Comparison of ENCODE assay signal across 22 mouse cellular contexts in genomic region chr4:130022952-130023351, GRCm38 (mm10). TPM values are rescaled to one million over a fixed set of nuclear protein-coding genes. Genes with fewer than 3 reads are reported as not detected.
A peak's percentile ranks its signal among the peaks of the same experiment; 100 is the strongest.
DNase-seq lines count a peak whose midpoint lies in the region; ATAC-seq and TF ChIP-seq lines count a peak whose summit lies in the region.
"Had no signal": no experiment of that assay in that cellular context is flagged by ENCODE, and none has a peak within 500 bp of the region (broad histone marks: within the 10 kb centered on the region; RNA-seq: fewer than 3 reads in every experiment).

No protein-coding gene starts in this region.

- no peaks in the 10 kb centered on the region for H3K9me3 ChIP-seq in lung, postnatal 0 days (ENCODE audit: low read length)
- no peaks in the 10 kb centered on the region for H3K9me3 ChIP-seq in intestine, embryonic 16.5 days (ENCODE audit: control insufficient read depth, low read length)
- H3K9me3 ChIP-seq: embryonic facial prominence, embryonic 15.5 days; forebrain, embryonic 10.5 days; heart, embryonic 12.5 days; hindbrain, embryonic 10.5 days had no signal

- H3K27me3 ChIP-seq in lung, postnatal 0 days (replicated peaks; ENCODE audit: insufficient read depth, low read length): no peaks in the 10 kb centered on the region
- H3K27me3 ChIP-seq in intestine, embryonic 16.5 days (replicated peaks; ENCODE audit: control insufficient read depth, insufficient read depth, low read length): 0 out of 2 replicates have a peak, but pooled peaks cover 2% of the 10 kb centered on the region
- H3K27me3 ChIP-seq: embryonic facial prominence, embryonic 15.5 days had no signal

- peak; percentile 42 for DNase-seq in adrenal gland, adult 8-10 months
- no peak for DNase-seq in adrenal gland, postnatal 4 days (ENCODE audit: low spot score in 2 of 2)
- peak; percentile 7 for DNase-seq in lung, postnatal 36 days
- no peak for DNase-seq in lung, postnatal 0 days (ENCODE audit: low spot score)
- DNase-seq in urinary bladder, postnatal 36 days (ENCODE audit: low spot score in 2 of 2): no peak
- DNase-seq: cerebellum, adult 11 months; cerebellum, adult 8-10 months; cerebellum, postnatal 14 days; embryo, embryonic 11 days; gastrocnemius, adult 2 months; gastrocnemius, postnatal 25 days had no signal

- H3K36me3 ChIP-seq in lung, postnatal 0 days (ENCODE audit: insufficient read depth, low read length): no peaks in the 10 kb centered on the region
- H3K36me3 ChIP-seq in intestine, embryonic 16.5 days (ENCODE audit: control insufficient read depth, insufficient read depth, low read length): no peaks in the 10 kb centered on the region
- H3K36me3 ChIP-seq: embryonic facial prominence, embryonic 15.5 days; forebrain, embryonic 10.5 days; heart, embryonic 12.5 days; hindbrain, embryonic 10.5 days had no signal

- no peak overlapping the region for H3K4me2 ChIP-seq in lung, postnatal 0 days (replicated peaks; ENCODE audit: low read depth, low read length)
- H3K4me2 ChIP-seq in intestine, embryonic 16.5 days (ENCODE audit: low read depth, low read length): no peak overlapping the region
- H3K4me2 ChIP-seq: embryonic facial prominence, embryonic 15.5 days; heart, embryonic 12.5 days; hindbrain, embryonic 14.5 days had no signal

- H3K4me1 ChIP-seq in lung, postnatal 0 days (ENCODE audit: insufficient read depth, low read depth, low read length): no peaks in the 10 kb centered on the region
- no peaks in the 10 kb centered on the region for H3K4me1 ChIP-seq in intestine, embryonic 16.5 days (ENCODE audit: control insufficient read depth, insufficient read depth, low read length)
- H3K4me1 ChIP-seq: embryonic facial prominence, embryonic 15.5 days had no signal

- H3K27ac ChIP-seq in lung, postnatal 0 days (ENCODE audit: low read length): no peak overlapping the region
- no peak overlapping the region for H3K27ac ChIP-seq in intestine, embryonic 16.5 days (ENCODE audit: low read length)
- H3K27ac ChIP-seq: embryonic facial prominence, embryonic 15.5 days; forebrain, embryonic 10.5 days; gastrocnemius, adult 2 months; hindbrain, embryonic 14.5 days had no signal

- no peak for TF ChIP-seq EP300 in lung, postnatal 0 days (IDR thresholded peaks at IDR 0.05)

- no peak overlapping the region for H3K9ac ChIP-seq in lung, postnatal 0 days (replicated peaks; ENCODE audit: low read depth)
- no peak overlapping the region for H3K9ac ChIP-seq in intestine, embryonic 16.5 days (ENCODE audit: low read depth, low read length)
- H3K9ac ChIP-seq: embryonic facial prominence, embryonic 15.5 days; heart, embryonic 12.5 days; hindbrain, embryonic 14.5 days had no signal

- WGBS in lung, postnatal 0 days: 82% methylated on average over 8 of the region's 8 CpGs
- WGBS in intestine, embryonic 16.5 days: 76% methylated on average over 8 of the region's 8 CpGs

- H3K4me3 ChIP-seq in lung, postnatal 0 days (ENCODE audit: low read depth, low read length): no peak overlapping the region
- H3K4me3 ChIP-seq in intestine, embryonic 16.5 days (ENCODE audit: low read length): no peak overlapping the region
- H3K4me3 ChIP-seq: embryonic facial prominence, embryonic 15.5 days; erythroblast, embryonic 14.5 days; forebrain, embryonic 10.5 days; gastrocnemius, adult 2 months; heart, embryonic 12.5 days; hindbrain, embryonic 10.5 days had no signal

- no peak for ATAC-seq in lung, postnatal 0 days
- ATAC-seq in intestine, embryonic 16.5 days: peak; percentile 53
- no peak for ATAC-seq in activated CD4-positive, CD25-positive, alpha-beta regulatory T cell, adult 4 months
- ATAC-seq: forebrain, embryonic 14.5 days had no signal

- no peak for TF ChIP-seq CTCF in lung, postnatal 0 days (IDR thresholded peaks at IDR 0.05)

RNA-seq across cellular contexts. Expression of gene Col16a1, which starts 24.7 kb away (rescaled TPM):
- total RNA-seq in adrenal gland, adult 8-10 months (2022): 10 to 100 TPM in 3 of 4 experiments, 1 to 10 TPM in 1; 10.0 to 31.9 (median 19.9) TPM
- total RNA-seq in adrenal gland, postnatal 4 days (2021): 10 to 100 TPM; 62.1 to 69.1 TPM
- 26.2 and 30.1 TPM in 2 replicates for polyA plus RNA-seq in lung, postnatal 0 days (2015; fragmentation: Nextera tagmentation; extraction: Ambion mirVana)
- 36.3 and 45.1 TPM in 2 replicates for polyA plus RNA-seq in intestine, embryonic 16.5 days (2015; fragmentation: Nextera tagmentation; extraction: Ambion mirVana)
- not detected for polyA plus RNA-seq in activated CD4-positive, CD25-positive, alpha-beta regulatory T cell, adult 4 months (2017; shearing (Covaris generic))
- total RNA-seq: CH12.LX had no signal
- polyA plus RNA-seq: erythroblast, embryonic 14.5 days had no signal

RNA-seq across cellular contexts. Expression of gene Adgrb2, which starts 38.3 kb away (rescaled TPM):
- 10 to 100 TPM; 26.8 to 55.8 (median 42.2) TPM for total RNA-seq in adrenal gland, adult 8-10 months (2022)
- total RNA-seq in adrenal gland, postnatal 4 days (2021): 10 to 100 TPM; 41.2 to 43.1 TPM
- 0.21 and 0.33 TPM in 2 replicates for polyA plus RNA-seq in lung, postnatal 0 days (2015; fragmentation: Nextera tagmentation; extraction: Ambion mirVana)
- 0.99 and 1.0 TPM in 2 replicates for polyA plus RNA-seq in intestine, embryonic 16.5 days (2015; fragmentation: Nextera tagmentation; extraction: Ambion mirVana)
- 1 to 10 TPM in 1 of 2 experiments, not detected in 1; 1.4 TPM for polyA plus RNA-seq in activated CD4-positive, CD25-positive, alpha-beta regulatory T cell, adult 4 months (2017; shearing (Covaris generic))
- total RNA-seq: granulocyte monocyte progenitor cell, adult 5-6 weeks had no signal
- polyA plus RNA-seq: erythroblast, embryonic 14.5 days had no signal

Comparison
In these comparisons a context has a peak if more than half of its experiments do, and no peak if none do; other contexts are left out.
1. DNase-seq: peak in adrenal gland, adult 8-10 months (single experiment) and lung, postnatal 36 days (single experiment); none in adrenal gland, postnatal 4 days (0 of 2), lung, postnatal 0 days (single experiment) and urinary bladder, postnatal 36 days (0 of 2).
2. RNA of gene Col16a1, which starts 24.7 kb away (polyA plus RNA-seq): 36.3 to 45.1 TPM in intestine, embryonic 16.5 days and 26.2 to 30.1 TPM in lung, postnatal 0 days; not detected in activated CD4-positive, CD25-positive, alpha-beta regulatory T cell, adult 4 months; every median in the first group is over 10 times any median in the second.